Mouse (Mus musculus): ENCODE measurements around the gene Pex7.

DNA sequence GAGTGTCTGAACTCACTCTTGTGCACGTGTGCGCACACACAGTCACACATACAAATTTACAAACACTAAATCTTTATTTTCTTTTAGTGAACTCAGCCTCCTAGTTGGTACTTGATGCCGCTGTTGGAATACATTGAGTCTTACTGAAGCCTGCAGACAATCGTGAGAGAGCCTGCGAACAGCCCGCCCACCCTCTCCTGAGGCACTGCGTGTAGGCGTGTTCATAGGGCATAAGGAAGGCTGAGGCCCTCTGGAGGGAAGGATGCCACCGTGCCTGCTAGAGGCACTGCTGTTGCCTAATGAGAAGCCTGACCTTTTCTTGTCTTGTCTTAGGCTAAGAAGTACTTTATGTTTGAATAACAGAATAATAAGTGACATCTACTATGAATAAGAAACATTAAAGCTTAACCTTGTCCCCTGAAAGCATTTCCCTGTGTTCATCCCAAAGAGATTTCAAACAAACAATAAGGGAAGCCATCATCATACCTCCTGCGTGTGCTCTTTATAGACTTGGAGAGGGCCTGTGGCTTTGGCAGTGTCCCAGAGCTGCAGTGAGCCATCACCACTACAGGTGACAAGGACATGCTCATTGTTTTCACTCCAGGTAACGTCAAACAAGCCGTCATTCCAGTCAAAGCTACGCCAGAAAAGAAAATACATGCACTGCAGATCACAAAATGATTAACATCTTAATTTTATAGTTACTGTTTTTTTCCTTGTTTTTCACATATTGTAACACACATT is 3.2 kb downstream of the Pex7 start:
- TF ChIP-seq CTCF (IDR thresholded peaks at IDR 0.05; ENCODE audit: extremely low read depth, insufficient read depth, low read length), result no peak
- peak; percentile 29; the same call in 1 of the 2 replicates for TF ChIP-seq POLR2A (IDR thresholded peaks at IDR 0.05; ENCODE audit: extremely low read depth, insufficient read depth, low read length)

Measured in cortical plate, adult 2 months (tissue).